Mouse (Mus musculus): ENCODE data around the gene Sord. TPM values are rescaled to one million over a fixed set of nuclear protein-coding genes. Genes with fewer than 3 reads are reported as not detected.

The Sord gene
- total RNA-seq, 2 experiments from 2014 or later = 11.9 to 14.4 TPM

GRCm38 (mm10) chr2:122298596-122299490 is 64.3 kb downstream of the Sord start, which contains the start of gene Duoxa2:
Duoxa2 (plus strand) TSS chr2:122298900.
- no peak for DNase-seq (ENCODE audit: low spot score in 2 of 2)
- intact Hi-C loops (cut with DNase I) = loop anchor here (5.0 kb wide), 1 partner anchor 52 kb away; no protein-coding TSS in a partner anchor

- intact Hi-C loops (cut with DNase I) = loop anchor here (5.0 to 10.0 kb wide), 2 partner anchors 53 to 255 kb away; no protein-coding TSS in a partner anchor
- no peak for DNase-seq (ENCODE audit: low spot score in 2 of 2)
These were observed 65.5 kb downstream of the Sord start for GRCm38 (mm10) chr2:122299911-122300655.

- intact Hi-C loops (cut with DNase I) = loop anchor here (10.0 kb wide), 1 partner anchor 254 kb away; no protein-coding TSS in a partner anchor
- DNase-seq (ENCODE audit: low spot score in 2 of 2) = no peak
These were observed 66.1 kb downstream of the Sord start for GRCm38 (mm10) chr2:122300656-122301020.

GRCm38 (mm10) chr2:122301081-122301920 is 66.8 kb downstream of the Sord start:
- intact Hi-C loops (cut with DNase I) = loop anchor here (10.0 kb wide), 1 partner anchor 254 kb away; no protein-coding TSS in a partner anchor
- DNase-seq (ENCODE audit: low spot score in 2 of 2) = peak; percentile 30 to 35

- no peak for DNase-seq (ENCODE audit: low spot score in 2 of 2)
- intact Hi-C loops (cut with DNase I) = loop anchor here (2.0 to 10.0 kb wide), 2 partner anchors 107 to 253 kb away; no protein-coding TSS in a partner anchor
These were observed 67.5 kb downstream of the Sord start for GRCm38 (mm10) chr2:122301921-122302573.

- intact Hi-C loops (cut with DNase I) = loop anchor here (2.0 to 10.0 kb wide), 2 partner anchors 108 to 252 kb away; no protein-coding TSS in a partner anchor
These were observed 68.2 kb downstream of the Sord start for GRCm38 (mm10) chr2:122302574-122303241.

GRCm38 (mm10) chr2:122304544-122304943 is 70.0 kb downstream of the Sord start:
- intact Hi-C loops (cut with DNase I) = loop anchor here (10.0 kb wide), 1 partner anchor 250 kb away; no protein-coding TSS in a partner anchor
- DNase-seq (ENCODE audit: low spot score in 2 of 2) = no peak

More at GRCm38 (mm10) chr2:122302574-122303241, 68.2 kb downstream of the Sord start:
- DNase-seq (ENCODE audit: low spot score in 2 of 2) = peak; percentile 62 to 77

GRCm38 (mm10) chr2:122305097-122305892 is 70.7 kb downstream of the Sord start:
- DNase-seq (ENCODE audit: low spot score in 2 of 2) = no peak
- intact Hi-C loops (cut with DNase I) = loop anchor here (10.0 kb wide), 1 partner anchor 250 kb away; no protein-coding TSS in a partner anchor

GRCm38 (mm10) chr2:122306184-122306583 is 71.6 kb downstream of the Sord start:
- intact Hi-C loops (cut with DNase I) = loop anchor here (10.0 kb wide), 1 partner anchor 249 kb away; no protein-coding TSS in a partner anchor

GRCm38 (mm10) chr2:122309647-122310046 is 75.1 kb downstream of the Sord start:
- intact Hi-C loops (cut with DNase I) = loop anchor here (5.0 to 10.0 kb wide), 2 partner anchors 68 to 245 kb away; no protein-coding TSS in a partner anchor
- no peak for DNase-seq (ENCODE audit: low spot score in 2 of 2)

More at GRCm38 (mm10) chr2:122306184-122306583, 71.6 kb downstream of the Sord start:
- DNase-seq (ENCODE audit: low spot score in 2 of 2) = peak; percentile 24 to 34

GRCm38 (mm10) chr2:122311561-122311960 is 77.0 kb downstream of the Sord start:
- no peak for DNase-seq (ENCODE audit: low spot score in 2 of 2)
- intact Hi-C loops (cut with DNase I) = loop anchor here (5.0 kb wide), 1 partner anchor 66 kb away; no protein-coding TSS in a partner anchor

- intact Hi-C loops (cut with DNase I) = loop anchor here (5.0 kb wide), 1 partner anchor 64 kb away; no protein-coding TSS in a partner anchor
- peak; percentile 60 to 63 for DNase-seq (ENCODE audit: low spot score in 2 of 2)
These were observed 78.3 kb downstream of the Sord start for GRCm38 (mm10) chr2:122312722-122313417.

- intact Hi-C loops (cut with DNase I) = loop anchor here (5.0 kb wide), 1 partner anchor 64 kb away; no protein-coding TSS in a partner anchor
- no peak for DNase-seq (ENCODE audit: low spot score in 2 of 2)
These were observed 79.0 kb downstream of the Sord start, which contains the start of gene Duoxa1 for GRCm38 (mm10) chr2:122313536-122313935. Duoxa1 (minus strand) TSS chr2:122313730.
